Mouse (Mus musculus): ENCODE measurements around the gene Usp38.
"Not testable (repeated sequence)": the region's sequence is repeated elsewhere in the genome, so short reads cannot be mapped to it uniquely, and the experiment has no call there.

Gene Usp38

GRCm38 (mm10) chr8:81014789-81015699 is at the start of gene Usp38:
Gene Usp38, minus strand, starts transcription at chr8:81014928.
- peak; percentile 100 for DNase-seq

GRCm38 (mm10) chr8:81062566-81062965 is 47.8 kb upstream of the Usp38 start:
- DNase-seq: no peak

GRCm38 (mm10) chr8:81061950-81062349 is 47.2 kb upstream of the Usp38 start:
- peak; percentile 20 for DNase-seq

DNA sequence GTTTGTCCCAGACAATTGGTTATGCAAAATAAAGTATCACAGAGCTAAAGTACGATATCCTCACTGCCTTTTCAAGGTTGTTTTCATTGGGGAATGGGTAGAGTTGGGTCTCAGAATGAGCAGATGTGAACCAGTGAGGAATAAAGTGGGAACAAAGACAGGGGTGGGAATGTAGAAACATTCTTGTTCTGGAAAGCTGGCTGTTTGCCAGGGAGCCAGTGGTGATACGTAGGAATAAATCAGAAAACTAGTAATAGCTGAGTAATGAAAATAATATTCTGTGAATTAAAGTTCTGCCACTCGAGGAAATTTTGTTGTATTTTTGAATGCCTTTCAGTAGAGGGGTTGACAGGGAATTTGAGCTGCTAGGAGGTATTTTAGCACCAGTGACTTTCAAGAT is 29.5 kb upstream of the Usp38 start:
- no peak for DNase-seq

DNA sequence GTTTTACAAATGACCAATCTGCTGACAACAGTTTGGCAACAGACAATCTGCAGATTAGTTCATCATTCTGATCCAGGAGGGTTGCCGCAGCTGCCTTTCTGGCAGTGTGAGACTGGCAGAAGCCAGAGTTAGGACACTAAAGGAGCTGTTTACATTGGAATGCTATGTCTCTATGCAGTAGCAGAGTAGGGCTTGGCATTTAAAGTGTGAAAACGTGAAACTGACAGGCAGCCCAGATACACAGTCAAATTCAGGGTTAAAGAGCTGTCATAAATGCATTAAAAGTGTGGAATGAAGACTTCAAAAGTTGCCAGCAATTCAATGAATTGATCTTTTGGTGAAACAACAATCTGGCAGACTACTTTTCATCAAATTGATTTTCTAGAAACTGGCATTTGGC is 13.3 kb upstream of the Usp38 start:
- DNase-seq: no peak

- not testable (repeated sequence) for DNase-seq
Observed at GRCm38 (mm10) chr8:81017548-81017947, 2.8 kb upstream of the Usp38 start.

DNA sequence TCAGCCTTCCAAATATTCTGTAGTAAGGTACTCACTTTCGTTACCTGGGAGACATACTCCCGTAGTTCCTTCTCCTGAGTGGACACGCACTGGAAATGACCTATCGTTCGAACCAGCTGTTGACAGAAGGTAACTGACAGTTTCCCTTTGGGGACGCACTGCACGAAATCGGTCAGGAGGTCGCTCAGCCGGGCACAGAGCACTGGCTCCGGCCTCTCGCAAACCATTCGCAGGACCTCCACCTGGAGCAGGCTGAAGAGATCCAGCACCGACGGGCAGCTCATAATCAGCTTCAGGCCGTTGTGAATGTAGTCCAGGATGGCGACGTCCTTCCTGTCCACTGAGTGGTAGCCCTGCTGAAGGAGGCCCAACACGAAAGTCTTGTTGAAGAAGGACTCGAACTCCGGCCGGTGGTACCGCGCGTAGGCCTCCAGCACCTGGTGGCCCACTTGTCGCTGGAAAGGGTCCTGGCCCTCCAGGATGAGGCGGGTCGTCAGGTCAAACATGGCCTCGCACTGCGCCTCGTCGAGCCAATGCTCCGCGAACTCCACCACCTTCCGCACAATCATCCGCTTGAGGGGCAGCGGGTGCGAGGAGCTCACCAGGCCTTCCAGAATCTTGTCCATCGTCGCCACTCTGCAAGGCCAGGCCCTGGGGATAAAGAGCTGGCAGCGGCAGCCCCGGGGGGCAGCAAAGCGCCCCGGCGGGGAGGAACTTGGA is 757 bp downstream of the Usp38 start:
- peak; percentile 9 for DNase-seq

DNA sequence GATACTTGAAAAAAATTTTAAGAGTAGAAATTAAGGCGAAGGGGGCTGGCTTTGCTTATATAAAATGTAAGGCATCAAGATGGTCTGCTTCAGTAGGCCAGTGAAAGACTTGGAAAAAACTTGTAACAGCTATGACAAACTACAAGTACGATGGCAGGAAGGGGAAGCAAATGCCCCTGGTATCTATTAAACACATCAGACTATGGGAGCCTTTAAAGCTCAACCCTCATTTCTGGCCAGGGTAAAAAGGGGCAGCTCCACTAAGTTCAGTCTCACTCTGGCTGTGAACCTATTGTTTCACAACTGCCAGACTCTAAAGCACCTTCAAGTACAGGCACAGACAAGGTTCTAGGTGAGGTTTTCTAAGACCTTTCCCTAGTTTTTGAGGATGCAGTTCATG is 2.0 kb downstream of the Usp38 start:
- no peak for DNase-seq

- DNase-seq: no peak
Observed at GRCm38 (mm10) chr8:81012031-81012560, 2.6 kb downstream of the Usp38 start.

DNA sequence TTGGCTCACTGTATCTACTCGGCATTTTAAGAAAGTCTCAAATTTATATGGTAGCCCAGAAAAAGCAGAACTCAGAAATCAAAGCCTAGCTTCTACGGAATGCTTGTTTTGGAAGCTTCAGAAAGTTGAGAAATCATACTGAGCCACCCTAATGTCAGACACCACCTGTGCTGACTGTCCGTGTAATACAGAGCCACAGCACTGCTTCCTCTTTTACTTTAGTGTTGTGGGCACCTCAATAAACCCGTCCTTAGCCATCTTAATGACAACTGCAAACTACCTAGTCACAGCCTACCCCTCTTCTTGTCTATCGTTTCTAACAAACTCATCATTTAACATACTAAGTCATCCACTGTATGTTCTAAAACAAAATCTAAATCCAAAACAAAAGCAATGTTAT is 4.3 kb downstream of the Usp38 start:
- DNase-seq: no peak

DNA sequence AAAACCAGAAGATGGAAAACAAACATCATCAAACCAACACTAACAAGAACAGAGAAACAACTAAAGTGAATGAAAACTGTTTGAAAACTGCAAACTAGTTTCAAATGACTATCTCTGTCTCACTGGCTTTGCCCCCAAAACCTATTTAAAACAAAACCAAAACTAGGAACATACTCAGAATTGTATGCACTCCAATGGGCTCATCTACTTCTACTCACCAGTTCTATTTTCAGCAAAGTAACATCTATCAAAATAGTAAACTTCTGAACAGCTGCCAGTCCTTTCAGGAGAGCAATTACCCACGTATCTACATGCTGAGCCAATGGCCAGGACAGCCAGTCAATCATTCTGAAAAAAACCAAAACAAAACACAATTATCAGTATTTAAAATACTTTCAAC is 9.6 kb downstream of the Usp38 start:
- no peak for DNase-seq

DNA sequence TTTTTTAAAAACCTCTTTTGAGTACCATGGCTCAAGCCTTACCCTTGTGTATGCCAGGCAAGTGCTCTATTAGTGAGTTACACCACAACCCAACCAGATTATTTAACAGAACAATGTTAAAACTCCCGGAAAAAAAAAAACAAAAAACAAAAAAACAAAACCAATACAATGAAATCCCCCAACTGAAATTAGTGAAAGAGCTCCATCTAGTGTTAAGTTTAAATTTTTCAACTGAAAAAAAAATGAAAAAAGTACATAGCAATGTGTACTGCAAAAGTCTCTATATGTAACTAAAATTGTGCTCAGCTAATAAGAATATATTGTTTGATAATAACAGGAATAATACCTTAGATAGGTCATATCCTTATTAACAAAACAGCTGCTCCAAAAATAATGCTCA is 18.1 kb downstream of the Usp38 start:
- DNase-seq: no peak

DNA sequence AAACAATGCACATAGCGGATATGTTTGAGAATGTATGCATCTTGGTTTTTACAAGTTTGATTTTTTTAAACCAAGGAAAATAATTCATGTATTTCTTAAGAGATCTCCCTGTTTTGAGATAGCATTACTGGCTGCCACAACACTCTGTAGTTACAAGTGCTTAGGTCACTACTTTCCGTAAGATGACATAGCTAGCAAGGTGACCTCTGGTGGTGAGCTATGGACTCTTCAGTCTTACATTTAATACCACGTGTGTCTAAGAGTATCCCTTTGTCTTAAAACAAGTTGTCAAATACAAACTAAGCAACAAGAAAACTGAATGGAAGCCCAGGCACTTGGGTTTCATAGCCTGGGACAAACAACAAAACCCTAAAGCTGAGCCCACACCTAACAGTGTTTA is 22.8 kb downstream of the Usp38 start:
- no peak for DNase-seq

- no peak for DNase-seq
Observed at GRCm38 (mm10) chr8:80982829-80983228, 31.9 kb downstream of the Usp38 start.

- DNase-seq: no peak
Observed at GRCm38 (mm10) chr8:80981696-80982095, 33.0 kb downstream of the Usp38 start.

GRCm38 (mm10) chr8:80980063-80980462 is 34.7 kb downstream of the Usp38 start:
- DNase-seq: no peak

- DNase-seq: no peak
Observed at GRCm38 (mm10) chr8:80977231-80977630, 37.5 kb downstream of the Usp38 start.

DNA sequence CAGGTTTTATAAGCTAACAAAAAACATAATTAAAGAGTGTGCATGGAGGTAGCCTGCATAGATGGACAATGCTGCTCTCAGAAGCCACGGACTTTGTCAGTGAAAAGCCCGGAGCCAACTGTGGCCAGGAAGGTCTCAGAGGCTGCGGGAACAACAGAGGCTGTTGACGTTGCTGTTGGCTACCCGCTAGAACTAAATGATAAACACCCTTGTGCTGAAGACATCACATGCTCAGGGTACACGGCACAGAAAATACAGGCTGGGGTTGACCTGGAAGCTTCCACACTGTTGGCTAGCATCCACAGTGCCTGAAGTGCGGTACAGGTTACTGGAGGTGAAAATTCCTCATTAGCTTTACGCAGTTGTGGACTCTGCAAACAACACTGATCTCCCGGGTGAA is 43.6 kb downstream of the Usp38 start:
- DNase-seq: no peak

DNA sequence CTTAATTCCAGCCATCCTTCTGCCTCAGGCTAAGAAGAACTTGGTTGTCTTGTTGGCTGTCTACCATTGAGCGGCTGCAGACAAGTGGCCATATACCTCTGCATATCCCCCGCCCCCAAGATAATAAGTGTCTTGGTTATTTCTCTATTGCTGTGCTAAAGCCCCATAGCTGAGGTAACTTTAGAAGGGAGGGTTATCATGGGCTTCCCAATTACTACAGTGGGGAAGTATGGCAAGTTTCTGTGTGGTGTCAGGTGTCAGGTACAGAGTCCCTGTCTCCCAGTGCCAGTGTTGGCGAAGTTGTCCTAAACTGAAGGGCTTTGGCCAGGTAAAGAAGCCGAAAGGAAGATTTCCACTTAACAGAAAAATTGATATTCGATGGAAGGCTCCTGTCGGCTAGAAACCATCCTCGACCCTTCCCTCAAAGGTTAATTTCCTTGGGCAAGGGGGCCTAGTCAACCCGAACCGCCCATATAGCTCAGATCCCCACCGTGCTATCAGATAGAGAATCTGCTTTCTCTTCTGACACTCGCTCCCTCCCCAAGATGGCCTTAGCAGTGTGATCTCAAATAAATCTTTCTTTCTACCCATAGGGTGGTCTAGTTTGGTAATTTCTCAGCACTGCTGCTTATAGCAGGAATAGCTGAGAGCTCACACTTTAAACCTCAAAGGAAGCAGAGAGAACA is 44.6 kb downstream of the Usp38 start:
- DNase-seq: no peak

DNA sequence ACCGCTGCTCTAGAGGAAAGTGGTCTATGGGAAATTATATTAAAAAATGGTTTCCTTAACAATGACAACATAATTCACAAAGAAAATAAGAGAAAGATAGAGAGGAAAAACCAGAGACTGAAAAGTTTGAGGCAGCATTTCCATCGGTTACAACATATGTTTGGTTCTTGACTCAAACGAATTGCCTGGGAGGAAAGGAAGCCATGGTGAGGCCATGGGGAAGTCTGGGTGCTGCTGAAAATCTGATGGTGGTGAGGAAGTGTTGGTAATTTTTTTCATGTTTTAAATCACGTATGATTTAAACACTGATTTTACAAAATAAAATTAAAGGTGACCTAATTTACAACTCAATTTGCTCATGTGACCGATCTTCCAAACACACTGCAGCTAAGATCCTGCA is 45.3 kb downstream of the Usp38 start:
- DNase-seq: no peak

- DNase-seq: no peak
Observed at GRCm38 (mm10) chr8:80963095-80963494, 51.6 kb downstream of the Usp38 start.

DNA sequence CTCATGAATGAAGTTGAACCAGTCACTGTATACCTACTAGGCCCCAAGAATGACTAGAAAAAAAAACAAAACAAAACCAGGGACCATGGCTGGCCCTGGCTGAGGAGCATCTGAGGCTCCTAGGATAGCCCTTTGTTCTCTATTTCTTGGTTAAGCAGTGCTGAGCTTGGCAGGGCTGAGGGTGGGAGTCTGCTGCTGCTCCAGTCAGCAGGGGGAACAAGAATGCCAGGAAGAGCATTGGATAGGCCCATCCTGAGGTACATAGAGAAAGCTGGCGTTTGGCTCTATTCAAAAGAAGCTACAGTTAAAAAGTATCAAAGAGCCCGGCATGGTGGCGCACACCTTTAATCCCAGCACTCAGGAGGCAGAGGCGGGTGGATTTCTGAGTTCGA is 52.1 kb downstream of the Usp38 start:
- no peak for DNase-seq

DNA sequence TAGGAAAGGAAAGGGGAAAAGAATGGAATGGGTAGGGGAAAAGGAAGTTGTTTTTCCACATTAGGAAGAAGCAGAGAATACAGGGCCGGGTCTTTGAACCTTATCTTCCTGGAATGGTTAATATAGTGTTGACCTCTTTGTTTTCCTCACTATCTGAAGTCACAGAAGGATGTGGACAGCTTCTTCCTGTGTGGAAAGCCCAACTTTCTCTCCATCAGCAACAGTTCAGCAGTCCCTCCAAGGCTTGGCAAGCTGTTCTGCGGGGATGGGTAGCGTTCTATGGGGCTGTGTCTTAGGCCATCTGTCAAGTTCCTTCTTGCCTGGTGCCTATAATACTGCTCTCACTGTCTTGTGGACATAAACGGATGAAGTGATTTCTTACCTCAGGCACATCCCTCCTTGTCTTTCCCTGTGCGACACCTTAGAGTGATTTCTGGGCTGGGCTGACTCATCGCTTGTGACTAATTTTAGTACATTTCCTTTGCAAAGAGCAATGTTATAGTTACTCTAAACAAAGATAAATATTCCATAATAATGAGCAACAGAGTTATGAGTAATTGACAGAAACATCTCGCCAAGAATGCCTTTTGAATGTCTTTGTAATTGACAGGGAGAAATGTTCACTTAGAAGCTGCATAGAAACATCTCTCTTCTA is 52.7 kb downstream of the Usp38 start:
- no peak for DNase-seq

Measured in right cerebral cortex, postnatal 14 days (tissue).